Mouse (Mus musculus): ENCODE data around the gene Tmem41a.

The Tmem41a gene

GRCm38 (mm10) chr16:21901286-21901685 is 46.1 kb downstream of the Tmem41a start:
- DNase-seq = no peak

GRCm38 (mm10) chr16:21893890-21894289 is 53.5 kb downstream of the Tmem41a start:
- DNase-seq = no peak

- DNase-seq = no peak
Observed at GRCm38 (mm10) chr16:21887601-21888000, 59.8 kb downstream of the Tmem41a start.
